Mouse (Mus musculus) limb, embryonic 15.5 days (tissue): ENCODE results near the gene Ncoa7. TPM values are rescaled to one million over a fixed set of nuclear protein-coding genes. Genes with fewer than 3 reads are reported as not detected.
"Not testable (repeated sequence)": the region's sequence is repeated elsewhere in the genome, so short reads cannot be mapped to it uniquely, and the experiment has no call there.

ENCODE experiments used
- ATAC-seq: fragments of 200-750 bp; cut with Nextera tagmentation; 2 replicates; pipeline ENCODE4 v1.8.0; 2017; ENCODE audit warnings: low read depth, moderate TSS enrichment; ENCODE audit not compliant: insufficient number of reproducible peaks, low FRiP score, low TSS enrichment
- H3K27ac ChIP-seq: fragments of 300-500 bp; sonication (generic); 2 replicates; pipeline ENCODE4 v1.5.1; 2015; ENCODE audit warnings: moderate library complexity, mild to moderate bottlenecking, inconsistent platforms
- H3K27me3 ChIP-seq: fragments of 300-500 bp; sonication (generic); 2 replicates; pipeline ENCODE4 v1.6.1; 2015; ENCODE audit warnings: inconsistent platforms
- H3K36me3 ChIP-seq: fragments of 300-500 bp; sonication (generic); 2 replicates; pipeline ENCODE4 v1.6.1; 2015; ENCODE audit warnings: inconsistent platforms
- H3K4me1 ChIP-seq: fragments of 300-500 bp; sonication (generic); 2 replicates; pipeline ENCODE4 v1.6.1; 2015; ENCODE audit warnings: inconsistent platforms
- H3K4me2 ChIP-seq: fragments of 300-500 bp; sonication (generic); 2 replicates; pipeline ENCODE4 v1.6.1; 2015; ENCODE audit warnings: mild to moderate bottlenecking, inconsistent platforms
- H3K4me3 ChIP-seq: fragments of 300-500 bp; sonication (generic); 2 replicates; pipeline ENCODE4 v1.5.1; 2015; ENCODE audit warnings: mild to moderate bottlenecking, inconsistent platforms
- H3K9ac ChIP-seq: fragments of 300-500 bp; sonication (generic); 2 replicates; pipeline ENCODE4 v1.6.1; 2015; ENCODE audit warnings: inconsistent platforms
- H3K9me3 ChIP-seq: fragments of 300-500 bp; sonication (generic); 2 replicates; pipeline ENCODE4 v1.6.1; 2016; ENCODE audit warnings: inconsistent platforms
- WGBS: fragments of 180-500 bp; shearing (Covaris S2); methylation state at CpG from one replicate; pipeline ENCODE4 v1.1.7; 2015; 5-methylcytosine and 5-hydroxymethylcytosine counted together
- polyA plus RNA-seq: library from polyadenylated mRNA; unstranded; fragments of >200 nt; fragmentation: Nextera tagmentation; extraction: Ambion mirVana; gene quantifications from 2 replicates; pipeline ENCODE4 v1.2.1, GENCODE M21; 2015

Ncoa7 gene
- polyA plus RNA-seq, 1 experiment from 2014 or later, result 6.9 TPM

GRCm38 (mm10) chr10:30683449-30683848 lies 119.7 kb downstream of the Ncoa7 start:
- Histone ChIP-seq H3K4me2 (no peak overlapping the region), H3K4me3 (no peak overlapping the region), H3K27ac (no peak overlapping the region), H3K9ac (no peak overlapping the region), H3K4me1 (no peaks in the 10 kb centered on the region), H3K9me3 (no peaks in the 10 kb centered on the region), H3K27me3 (no peaks in the 10 kb centered on the region), H3K36me3 (peaks cover 4% of the 10 kb centered on the region; the same call in 1 of the 2 replicates)
- no peak for ATAC-seq
- WGBS, result 85% methylated on average over 4 of the region's 4 CpGs

- H3K9me3 ChIP-seq, result no peaks in the 10 kb centered on the region
- peaks cover 4% of the 10 kb centered on the region; the same call in 1 of the 2 replicates for H3K36me3 ChIP-seq
- no peaks in the 10 kb centered on the region for H3K27me3 ChIP-seq
- H3K4me3 ChIP-seq, result no peak overlapping the region
- no peaks in the 10 kb centered on the region for H3K4me1 ChIP-seq
- no peak for ATAC-seq
- no peak overlapping the region for H3K27ac ChIP-seq
- H3K4me2 ChIP-seq, result no peak overlapping the region
- H3K9ac ChIP-seq, result no peak overlapping the region
- WGBS, result 93% methylated on average over 2 of the region's 2 CpGs
Observed at GRCm38 (mm10) chr10:30679756-30680155, 123.4 kb downstream of the Ncoa7 start.

GRCm38 (mm10) chr10:30678051-30678450 lies 125.1 kb downstream of the Ncoa7 start:
- no peaks in the 10 kb centered on the region for H3K4me1 ChIP-seq
- no peak overlapping the region for H3K9ac ChIP-seq
- no peak overlapping the region for H3K4me2 ChIP-seq
- H3K36me3 ChIP-seq, result peaks cover 4% of the 10 kb centered on the region; the same call in 1 of the 2 replicates
- H3K27me3 ChIP-seq, result no peaks in the 10 kb centered on the region
- ATAC-seq, result no peak
- H3K9me3 ChIP-seq, result no peaks in the 10 kb centered on the region
- no peak overlapping the region for H3K27ac ChIP-seq
- no peak overlapping the region for H3K4me3 ChIP-seq
- 61% methylated on average over 2 of the region's 2 CpGs for WGBS

- ATAC-seq, result no peak
- Histone ChIP-seq H3K36me3 (0 out of 2 replicates have a peak, but pooled peaks cover 3% of the 10 kb centered on the region), H3K9ac (no peak overlapping the region), H3K4me2 (no peak overlapping the region), H3K4me3 (no peak overlapping the region), H3K27me3 (no peaks in the 10 kb centered on the region), H3K27ac (no peak overlapping the region), H3K9me3 (no peaks in the 10 kb centered on the region), H3K4me1 (no peaks in the 10 kb centered on the region)
- 88% methylated on average over 3 of the region's 3 CpGs for WGBS
Observed at GRCm38 (mm10) chr10:30674825-30675224, 128.3 kb downstream of the Ncoa7 start.

- no peak overlapping the region for H3K9ac ChIP-seq
- H3K9me3 ChIP-seq, result no peaks in the 10 kb centered on the region
- H3K4me2 ChIP-seq, result no peak overlapping the region
- no peaks in the 10 kb centered on the region for H3K27me3 ChIP-seq
- 85% methylated on average over 2 of the region's 2 CpGs for WGBS
- no peaks in the 10 kb centered on the region for H3K4me1 ChIP-seq
- ATAC-seq, result no peak
- H3K36me3 ChIP-seq, result no peaks in the 10 kb centered on the region
- H3K27ac ChIP-seq, result no peak overlapping the region
- H3K4me3 ChIP-seq, result no peak overlapping the region
Observed at GRCm38 (mm10) chr10:30666580-30666979, 136.5 kb downstream of the Ncoa7 start.

GRCm38 (mm10) chr10:30660564-30661328 lies 142.4 kb downstream of the Ncoa7 start:
- ATAC-seq, result no peak
- Histone ChIP-seq H3K4me3 (no peak overlapping the region), H3K4me1 (no peaks in the 10 kb centered on the region), H3K9me3 (no peaks in the 10 kb centered on the region), H3K9ac (no peak overlapping the region), H3K36me3 (peaks cover 15% of the 10 kb centered on the region; the same call in 1 of the 2 replicates), H3K4me2 (no peak overlapping the region), H3K27ac (no peak overlapping the region), H3K27me3 (no peaks in the 10 kb centered on the region)
- 88% methylated on average over 5 of the region's 6 CpGs for WGBS

- H3K4me2 ChIP-seq, result peak overlapping the region; percentile 34
- no peak overlapping the region for H3K9ac ChIP-seq
- H3K4me1 ChIP-seq, result no peaks in the 10 kb centered on the region
- no peak for ATAC-seq
- no peaks in the 10 kb centered on the region for H3K27me3 ChIP-seq
- H3K9me3 ChIP-seq, result no peaks in the 10 kb centered on the region
- H3K4me3 ChIP-seq, result peak overlapping the region; percentile 23
- H3K36me3 ChIP-seq, result peaks cover 16% of the 10 kb centered on the region; the same call in 1 of the 2 replicates
- no peak overlapping the region; the same call in 1 of the 2 replicates for H3K27ac ChIP-seq
- WGBS, result 10% methylated on average over 5 of the region's 5 CpGs
Observed at GRCm38 (mm10) chr10:30655655-30656054, 147.5 kb downstream of the Ncoa7 start.

GRCm38 (mm10) chr10:30647681-30648080 lies 155.4 kb downstream of the Ncoa7 start:
- ATAC-seq, result no peak
- Histone ChIP-seq H3K9ac (no peak overlapping the region), H3K4me2 (no peak overlapping the region), H3K4me3 (no peak overlapping the region), H3K36me3 (peaks cover 7% of the 10 kb centered on the region; the same call in 1 of the 2 replicates), H3K27ac (no peak overlapping the region), H3K4me1 (no peaks in the 10 kb centered on the region), H3K27me3 (no peaks in the 10 kb centered on the region), H3K9me3 (no peaks in the 10 kb centered on the region)
- WGBS, result 62% methylated on average over 2 of the region's 2 CpGs

- no peak overlapping the region for H3K9ac ChIP-seq
- no peak overlapping the region for H3K27ac ChIP-seq
- ATAC-seq, result no peak
- no peaks in the 10 kb centered on the region for H3K9me3 ChIP-seq
- no peak overlapping the region for H3K4me2 ChIP-seq
- no peaks in the 10 kb centered on the region for H3K36me3 ChIP-seq
- no peak overlapping the region for H3K4me3 ChIP-seq
- WGBS, result 74% methylated on average over 3 of the region's 3 CpGs
- H3K27me3 ChIP-seq, result no peaks in the 10 kb centered on the region
- no peaks in the 10 kb centered on the region for H3K4me1 ChIP-seq
Observed at GRCm38 (mm10) chr10:30638216-30638615, 164.9 kb downstream of the Ncoa7 start.

- H3K4me2 ChIP-seq, H3K9me3 ChIP-seq, H3K4me3 ChIP-seq, H3K36me3 ChIP-seq, H3K9ac ChIP-seq, H3K27me3 ChIP-seq, H3K27ac ChIP-seq, H3K4me1 ChIP-seq, ATAC-seq: not testable (repeated sequence)
- 56% methylated on average over 1 of the region's 1 CpGs for WGBS
Observed at GRCm38 (mm10) chr10:30636474-30637154, 166.5 kb downstream of the Ncoa7 start.

GRCm38 (mm10) chr10:30632718-30633117 lies 170.4 kb downstream of the Ncoa7 start:
- Histone ChIP-seq H3K9ac (no peak overlapping the region), H3K4me2 (no peak overlapping the region), H3K27ac (no peak overlapping the region), H3K4me3 (no peak overlapping the region), H3K36me3 (no peaks in the 10 kb centered on the region), H3K4me1 (no peaks in the 10 kb centered on the region), H3K9me3 (no peaks in the 10 kb centered on the region), H3K27me3 (no peaks in the 10 kb centered on the region)
- whole genome bisulfite sequencing, result 92% methylated on average over 1 of the region's 1 CpGs
- no peak for ATAC-seq

GRCm38 (mm10) chr10:30629977-30630376 lies 173.1 kb downstream of the Ncoa7 start:
- no peak for ATAC-seq
- no peaks in the 10 kb centered on the region for H3K9me3 ChIP-seq
- no peak overlapping the region for H3K4me3 ChIP-seq
- no peak overlapping the region for H3K9ac ChIP-seq
- no peak overlapping the region for H3K27ac ChIP-seq
- H3K36me3 ChIP-seq, result no peaks in the 10 kb centered on the region
- no peaks in the 10 kb centered on the region for H3K27me3 ChIP-seq
- H3K4me1 ChIP-seq, result no peaks in the 10 kb centered on the region
- H3K4me2 ChIP-seq, result no peak overlapping the region
